Mouse (Mus musculus) layer of hippocampus, adult 18-20 months (tissue): ENCODE measurements at regions not wholly inside any gene's neighbourhood (a gene's known extent, or its start where the extent isn't known, plus 50 kb on each side); places are given as distances from the start of the nearest gene placed in this dataset.

Source experiments
- DNase-seq, 2 experiments: peaks; one replicate each; pipeline ENCODE4 v3.0.0; 2022; ENCODE audit warnings: low spot score in 2 of 2

GRCm38 (mm10) chr4:142664781-142665180 lies 425.6 kb upstream of the Kazn start:
- DNase-seq: peak; percentile 34 to 40

GRCm38 (mm10) chr4:142658156-142658555 lies 419.0 kb upstream of the Kazn start:
- no peak for DNase-seq

- no peak for DNase-seq
Observed at GRCm38 (mm10) chr4:142641069-142641468, 401.9 kb upstream of the Kazn start.

GRCm38 (mm10) chr4:142639340-142639733 lies 400.1 kb upstream of the Kazn start:
- DNase-seq: no peak

GRCm38 (mm10) chr4:142638733-142639339 lies 399.6 kb upstream of the Kazn start:
- no peak for DNase-seq

- no peak for DNase-seq
Observed at GRCm38 (mm10) chr4:142638057-142638456, 398.9 kb upstream of the Kazn start.

GRCm38 (mm10) chr4:142634398-142634797 lies 395.2 kb upstream of the Kazn start:
- no peak for DNase-seq

- DNase-seq: no peak
Observed at GRCm38 (mm10) chr4:142633667-142634350, 394.6 kb upstream of the Kazn start.

GRCm38 (mm10) chr4:142626503-142627194 lies 387.4 kb upstream of the Kazn start:
- no peak for DNase-seq

- no peak for DNase-seq
Observed at GRCm38 (mm10) chr4:142625456-142625855, 386.3 kb upstream of the Kazn start.

- DNase-seq: no peak
Observed at GRCm38 (mm10) chr4:142622151-142622861, 383.1 kb upstream of the Kazn start.

- DNase-seq: no peak
Observed at GRCm38 (mm10) chr4:142619396-142619795, 380.2 kb upstream of the Kazn start.

- DNase-seq: no peak
Observed at GRCm38 (mm10) chr4:142618770-142619169, 379.6 kb upstream of the Kazn start.

GRCm38 (mm10) chr4:142617676-142618075 lies 378.5 kb upstream of the Kazn start:
- DNase-seq: peak in 1 of 2 experiments; percentile 10

- DNase-seq: no peak
Observed at GRCm38 (mm10) chr4:142616901-142617300, 377.7 kb upstream of the Kazn start.

GRCm38 (mm10) chr4:142605098-142605497 lies 365.9 kb upstream of the Kazn start:
- DNase-seq: no peak

- DNase-seq: no peak
Observed at GRCm38 (mm10) chr4:142597214-142597613, 358.0 kb upstream of the Kazn start.

- DNase-seq: no peak
Observed at GRCm38 (mm10) chr4:142589084-142589741, 350.0 kb upstream of the Kazn start.

GRCm38 (mm10) chr4:142588418-142589083 lies 349.4 kb upstream of the Kazn start:
- peak; percentile 25 to 33 for DNase-seq

GRCm38 (mm10) chr4:142587345-142588035 lies 348.3 kb upstream of the Kazn start:
- no peak for DNase-seq
